Mouse (Mus musculus) lung, embryonic 16.5 days (tissue): Measurements from ENCODE around the gene Eps8l2. TPM values are rescaled to one million over a fixed set of nuclear protein-coding genes. Genes with fewer than 3 reads are reported as not detected.

Experiments used
- ATAC-seq: fragments of 200-750 bp; cut with Nextera tagmentation; 2 replicates; pipeline ENCODE4 v1.8.0; 2017; ENCODE audit warnings: low read depth, mild to moderate bottlenecking, moderate library complexity
- H3K27ac ChIP-seq: fragments of 300-500 bp; sonication (generic); 2 replicates; pipeline ENCODE4 v1.5.1; 2014; ENCODE audit warnings: mild to moderate bottlenecking, control low read depth, low read length
- H3K27me3 ChIP-seq: fragments of 300-500 bp; sonication (generic); 2 replicates; pipeline ENCODE4 v1.6.1; 2014; ENCODE audit warnings: low read depth, low read length, mixed read lengths; ENCODE audit not compliant: control insufficient read depth, insufficient read depth
- H3K36me3 ChIP-seq: fragments of 300-500 bp; sonication (generic); 2 replicates; pipeline ENCODE4 v1.6.1; 2014; ENCODE audit warnings: low read length; ENCODE audit not compliant: control insufficient read depth, insufficient read depth
- H3K4me1 ChIP-seq: fragments of 300-500 bp; sonication (generic); replicated peaks from 2 replicates; pipeline ENCODE4 v1.6.1; 2014; ENCODE audit warnings: low read length, mixed read lengths; ENCODE audit not compliant: control insufficient read depth, insufficient read depth
- H3K4me2 ChIP-seq: fragments of 300-500 bp; sonication (generic); 2 replicates; pipeline ENCODE4 v1.6.1; 2014; ENCODE audit warnings: low read depth, low read length, control low read depth
- H3K4me3 ChIP-seq: fragments of 300-500 bp; sonication (generic); 2 replicates; pipeline ENCODE4 v1.5.1; 2014; ENCODE audit warnings: mild to moderate bottlenecking, low read length, control low read depth
- H3K9ac ChIP-seq: fragments of 300-500 bp; sonication (generic); 2 replicates; pipeline ENCODE4 v1.6.1; 2014; ENCODE audit warnings: low read length, control low read depth
- H3K9me3 ChIP-seq: fragments of 300-500 bp; sonication (generic); 2 replicates; pipeline ENCODE4 v1.6.1; 2016; ENCODE audit warnings: low read length; ENCODE audit not compliant: control insufficient read depth
- WGBS: fragments of 180-500 bp; shearing (Covaris S2); extraction: QIAGEN DNeasy Blood & Tissue Kit; methylation state at CpG from one replicate; pipeline ENCODE4 v1.1.7; 2014; 5-methylcytosine and 5-hydroxymethylcytosine counted together
- polyA plus RNA-seq: library from polyadenylated mRNA; unstranded; fragments of >200 nt; fragmentation: Nextera tagmentation; extraction: Ambion mirVana; gene quantifications from 2 replicates; pipeline ENCODE4 v1.2.1, GENCODE M21; 2015

Gene Eps8l2
- polyA plus RNA-seq, 1 experiment from 2014 or later: 37.4 TPM

DNA sequence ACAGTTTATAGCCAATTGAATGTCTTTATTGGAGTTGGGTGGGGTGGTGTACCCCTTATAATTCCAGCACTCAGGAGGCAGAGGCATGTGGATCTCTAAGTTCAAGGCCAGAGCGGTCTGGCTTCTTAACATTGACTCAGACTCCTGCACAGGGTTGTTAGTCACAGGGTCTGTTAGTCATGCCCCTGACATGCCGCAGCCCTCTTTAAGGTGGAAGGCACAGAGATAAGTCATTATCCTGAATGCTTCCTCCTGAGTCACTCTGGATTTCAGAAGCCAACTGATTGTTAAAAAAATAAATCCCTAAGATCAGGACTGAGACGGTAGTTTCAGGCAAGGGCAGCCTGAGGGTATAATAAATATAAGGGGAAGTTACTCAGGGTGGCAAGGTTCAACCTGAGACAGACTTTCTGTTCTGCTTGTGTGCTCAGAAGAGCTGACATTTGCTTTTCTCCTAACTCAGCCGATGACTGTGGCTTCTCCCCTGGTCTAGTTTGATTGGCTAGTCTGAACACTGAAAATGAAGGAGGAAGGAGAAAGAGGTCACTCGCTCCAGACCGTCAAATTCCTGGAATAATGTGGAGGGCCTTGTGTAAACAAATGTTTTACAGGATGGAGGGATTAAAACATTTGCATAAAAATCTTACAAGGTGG, 33.4 kb downstream of the Eps8l2 start:
- no peak overlapping the region for H3K4me3 ChIP-seq
- H3K27ac ChIP-seq: no peak overlapping the region
- no peaks in the 10 kb centered on the region for H3K4me1 ChIP-seq
- no peaks in the 10 kb centered on the region for H3K27me3 ChIP-seq
- no peak for ATAC-seq
- no peaks in the 10 kb centered on the region for H3K36me3 ChIP-seq
- H3K9me3 ChIP-seq: no peaks in the 10 kb centered on the region
- no peak overlapping the region for H3K4me2 ChIP-seq
- 31% methylated on average over 6 of the region's 6 CpGs for WGBS
- H3K9ac ChIP-seq: no peak overlapping the region

DNA sequence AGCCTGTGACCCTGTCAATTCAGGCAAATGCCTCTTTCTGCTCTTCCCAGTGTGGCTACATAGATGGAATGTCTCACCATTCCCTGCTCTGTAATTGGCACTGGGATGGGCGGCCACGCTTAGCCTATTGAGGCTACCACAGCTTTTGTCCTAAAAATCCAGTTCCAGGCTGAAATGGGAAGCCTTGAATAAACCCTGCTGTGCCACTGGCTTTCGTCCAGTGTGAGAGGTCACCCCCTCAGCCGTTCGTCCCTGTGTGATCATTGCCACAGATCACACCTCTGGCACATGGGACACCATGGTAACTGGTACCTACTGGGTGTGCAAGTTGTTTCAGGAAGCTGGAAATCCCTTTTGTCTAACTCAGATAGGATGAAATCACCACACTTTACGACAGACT, 34.9 kb downstream of the Eps8l2 start:
- Histone ChIP-seq H3K27me3 (no peaks in the 10 kb centered on the region), H3K9me3 (no peaks in the 10 kb centered on the region), H3K27ac (no peak overlapping the region), H3K9ac (no peak overlapping the region), H3K36me3 (no peaks in the 10 kb centered on the region), H3K4me2 (no peak overlapping the region), H3K4me3 (no peak overlapping the region), H3K4me1 (no peaks in the 10 kb centered on the region)
- ATAC-seq: no peak
- WGBS: 75% methylated on average over 6 of the region's 6 CpGs

DNA sequence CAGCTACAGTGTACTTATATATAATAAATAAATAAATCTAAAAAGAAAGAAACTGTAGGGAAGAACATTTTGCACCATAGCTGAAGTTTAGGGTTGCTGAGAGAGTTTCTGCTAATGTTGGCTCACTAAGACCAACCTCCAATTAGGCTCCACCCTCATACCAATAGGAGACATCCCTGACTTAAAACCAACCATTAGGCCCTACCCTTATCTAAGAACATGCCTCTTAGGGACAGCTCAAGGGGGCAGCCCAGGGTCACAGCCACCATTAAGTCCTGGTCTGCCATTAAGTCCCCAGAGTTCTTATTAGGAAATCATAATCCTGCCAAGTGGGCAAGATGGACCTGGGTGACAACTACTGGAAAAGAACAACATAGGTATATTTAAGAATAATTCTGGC, 35.7 kb downstream of the Eps8l2 start:
- Histone ChIP-seq H3K4me3 (no peak overlapping the region), H3K27me3 (no peaks in the 10 kb centered on the region), H3K9me3 (no peaks in the 10 kb centered on the region), H3K27ac (no peak overlapping the region), H3K36me3 (no peaks in the 10 kb centered on the region), H3K4me1 (no peaks in the 10 kb centered on the region), H3K4me2 (no peak overlapping the region), H3K9ac (no peak overlapping the region)
- no peak for ATAC-seq

DNA sequence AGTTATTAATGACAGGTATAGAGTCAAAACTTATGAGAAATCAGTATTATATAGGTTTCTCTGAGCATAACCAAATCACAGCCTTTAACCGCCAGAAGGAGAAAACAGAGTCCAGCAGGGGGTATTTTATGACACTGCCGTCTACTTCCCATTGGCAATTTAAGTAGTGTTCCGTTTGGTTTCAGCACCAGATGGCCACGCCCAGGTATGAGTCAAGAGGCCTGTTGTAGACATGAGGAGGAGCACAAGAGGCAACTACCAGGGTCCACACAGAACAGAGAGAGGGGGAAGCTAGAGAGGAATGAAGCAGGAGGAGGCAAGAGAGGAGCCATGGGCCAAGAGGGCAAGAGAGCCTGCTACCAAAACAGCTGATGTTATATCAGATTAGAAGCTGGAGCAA, 40.9 kb downstream of the Eps8l2 start:
- Histone ChIP-seq H3K9ac (no peak overlapping the region), H3K36me3 (no peaks in the 10 kb centered on the region), H3K4me1 (no peaks in the 10 kb centered on the region), H3K4me2 (no peak overlapping the region), H3K9me3 (no peaks in the 10 kb centered on the region), H3K4me3 (no peak overlapping the region), H3K27me3 (no peaks in the 10 kb centered on the region; the same call in 1 of the 2 replicates), H3K27ac (no peak overlapping the region)
- 54% methylated on average over 4 of the region's 4 CpGs for WGBS
- ATAC-seq: no peak

DNA sequence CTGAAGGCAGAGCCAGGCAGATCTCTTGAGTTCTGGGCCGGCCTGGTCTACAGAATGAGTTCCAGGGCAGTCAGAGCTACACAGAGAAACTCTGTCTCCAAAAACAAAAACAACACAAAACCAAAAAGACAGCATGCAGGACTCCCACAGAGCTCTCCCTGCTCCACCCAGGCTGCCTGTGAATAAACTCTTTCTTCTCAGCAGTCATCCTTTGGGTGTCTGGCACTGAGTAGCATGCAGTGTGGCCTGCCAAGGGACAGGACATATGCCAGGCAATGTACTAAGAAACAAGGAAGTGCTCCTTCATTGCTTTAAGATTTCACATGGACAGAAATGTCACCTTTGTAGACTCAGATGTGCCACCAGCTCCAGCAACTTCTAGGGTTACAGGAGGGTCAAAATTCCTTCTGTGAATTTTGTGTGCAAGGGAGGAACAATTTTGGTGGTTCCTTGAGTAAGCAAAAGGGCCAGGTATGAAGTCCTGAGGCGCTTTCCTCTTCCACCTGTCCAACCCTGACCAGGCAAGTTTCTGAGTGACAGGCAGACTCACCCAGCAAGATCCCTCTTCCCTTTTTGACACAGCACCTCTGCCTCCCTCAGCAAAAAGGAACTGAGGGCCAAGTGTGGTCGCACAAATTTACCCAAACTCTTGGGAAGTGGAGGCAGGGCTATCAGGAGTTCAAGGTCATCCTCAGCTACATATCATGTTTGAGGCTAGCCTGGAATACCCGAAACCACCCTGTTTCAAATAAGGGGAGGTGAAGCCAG, 42.6 kb downstream of the Eps8l2 start:
- no peaks in the 10 kb centered on the region for H3K36me3 ChIP-seq
- no peak overlapping the region for H3K4me2 ChIP-seq
- H3K9me3 ChIP-seq: no peaks in the 10 kb centered on the region
- WGBS: 69% methylated on average over 4 of the region's 4 CpGs
- no peaks in the 10 kb centered on the region for H3K4me1 ChIP-seq
- no peak overlapping the region for H3K4me3 ChIP-seq
- no peaks in the 10 kb centered on the region; the same call in 1 of the 2 replicates for H3K27me3 ChIP-seq
- H3K9ac ChIP-seq: no peak overlapping the region
- no peak overlapping the region for H3K27ac ChIP-seq
- no peak for ATAC-seq

DNA sequence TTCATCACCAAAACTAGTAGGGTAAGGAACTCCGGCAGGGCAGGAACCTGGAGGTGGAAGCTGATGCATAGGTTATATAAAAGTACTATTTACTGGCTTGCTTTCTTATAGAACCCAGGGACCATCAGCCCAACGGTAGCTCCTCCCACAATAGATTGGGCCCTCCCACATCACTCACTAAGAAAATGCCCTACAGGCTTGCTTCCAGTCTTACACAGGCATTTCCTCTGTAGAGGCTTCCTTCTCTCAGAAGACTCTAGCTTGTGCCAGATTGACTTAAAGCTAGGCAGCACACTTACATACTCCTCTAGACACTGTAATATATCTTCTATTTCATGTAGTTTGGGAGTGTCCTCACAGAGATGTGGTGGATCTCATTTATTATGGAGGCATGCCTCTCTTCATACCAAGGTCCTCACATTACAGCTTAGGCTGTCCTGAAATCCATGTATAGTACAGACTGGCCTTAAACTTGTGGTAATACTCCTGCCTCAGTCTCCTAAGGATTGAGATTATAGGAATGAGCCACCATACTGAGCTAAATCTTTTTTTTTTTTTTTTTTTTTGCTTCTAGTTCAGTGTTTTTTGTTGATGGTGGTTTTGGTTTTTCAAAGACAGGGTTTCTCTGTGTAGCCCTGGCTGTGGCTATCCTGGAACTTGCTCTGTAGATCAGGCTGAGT, 49.3 kb downstream of the Eps8l2 start:
- Histone ChIP-seq H3K9ac (no peak overlapping the region), H3K27me3 (no peaks in the 10 kb centered on the region; the same call in none of the 2 replicates), H3K27ac (no peak overlapping the region), H3K4me2 (no peak overlapping the region), H3K36me3 (no peaks in the 10 kb centered on the region), H3K4me1 (peaks cover 9% of the 10 kb centered on the region), H3K9me3 (no peaks in the 10 kb centered on the region), H3K4me3 (no peak overlapping the region)
- no peak for ATAC-seq
- 52% methylated on average over 2 of the region's 2 CpGs for WGBS

DNA sequence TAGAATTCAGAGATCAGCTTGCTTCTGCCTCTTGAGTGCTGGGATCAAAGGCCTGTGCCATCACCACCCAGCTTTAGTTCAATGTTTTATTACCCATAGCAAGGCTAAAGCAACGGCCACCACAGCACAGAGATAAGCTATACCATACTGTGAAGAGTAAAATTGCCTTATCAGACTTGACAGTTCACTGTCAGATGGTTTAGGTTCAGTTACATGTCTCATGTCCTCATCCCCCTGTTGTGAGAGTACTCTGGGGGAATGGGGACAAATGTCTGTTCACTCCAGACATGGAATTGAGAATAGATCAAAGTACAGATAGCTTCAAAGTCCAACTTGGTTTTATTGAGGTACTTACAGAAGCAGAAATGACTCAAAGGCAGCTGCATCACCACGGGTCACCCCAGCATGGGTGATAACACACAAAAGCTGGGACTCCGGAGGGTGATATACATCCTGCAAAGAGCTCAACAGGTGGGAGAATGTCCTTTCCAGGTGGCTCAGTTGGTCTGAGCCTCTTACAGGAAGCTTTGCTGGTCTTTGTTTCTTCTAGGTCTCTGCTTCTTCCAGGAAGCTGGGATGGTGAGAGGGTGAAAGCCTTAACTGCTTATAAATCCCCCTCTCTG, 49.9 kb downstream of the Eps8l2 start:
- 49% methylated on average over 3 of the region's 3 CpGs for WGBS
- Histone ChIP-seq H3K9me3 (no peaks in the 10 kb centered on the region), H3K4me3 (no peak overlapping the region), H3K4me2 (no peak overlapping the region), H3K9ac (no peak overlapping the region), H3K4me1 (peaks cover 12% of the 10 kb centered on the region), H3K27me3 (no peaks in the 10 kb centered on the region; the same call in none of the 2 replicates), H3K27ac (no peak overlapping the region), H3K36me3 (no peaks in the 10 kb centered on the region)
- no peak for ATAC-seq

DNA sequence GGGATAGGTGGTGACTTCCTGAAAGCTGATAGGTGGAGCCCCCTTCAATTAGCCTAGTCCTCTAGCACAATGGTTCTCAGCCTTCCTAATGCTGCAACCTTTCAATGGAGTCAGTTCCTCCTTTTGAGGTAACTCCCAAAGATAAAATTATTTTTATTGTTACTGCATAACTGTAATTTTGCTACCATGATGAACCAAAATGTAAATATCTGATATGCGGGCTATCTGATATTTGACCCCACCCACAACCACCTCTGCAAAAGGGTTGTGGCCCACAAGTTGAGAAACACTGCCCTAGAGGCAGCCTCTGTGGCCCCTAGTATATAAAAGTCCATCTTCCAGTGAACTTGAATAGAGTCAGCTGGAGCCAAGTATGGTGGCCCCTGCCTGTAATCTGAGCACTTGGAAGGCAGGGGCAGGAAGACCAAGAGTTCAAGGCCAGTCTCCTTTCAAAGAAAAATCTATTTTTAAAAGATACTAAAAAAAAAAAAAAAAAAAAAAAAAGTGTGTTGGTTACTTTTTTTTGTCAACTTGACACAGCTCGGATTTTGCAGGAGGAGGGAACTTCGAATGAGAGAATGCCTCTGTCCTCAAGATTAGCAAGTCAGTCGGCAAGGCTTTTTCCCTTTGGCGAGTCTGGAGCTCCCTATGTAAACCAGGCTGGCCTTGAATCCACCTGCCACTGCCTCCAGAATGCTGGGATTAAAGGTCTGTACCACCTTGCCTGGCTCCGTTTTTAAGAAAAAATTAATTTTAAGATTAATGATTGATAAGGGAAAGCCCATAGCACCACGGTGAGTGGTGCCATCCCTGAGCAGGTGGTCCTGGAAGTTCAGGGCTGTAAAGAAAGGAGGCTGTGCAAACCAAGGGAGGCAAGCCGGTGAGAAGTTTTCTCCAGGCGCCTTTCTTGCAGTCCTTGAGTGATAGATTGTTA, 51.9 kb downstream of the Eps8l2 start:
- Histone ChIP-seq H3K27ac (no peak overlapping the region), H3K4me1 (peaks cover 12% of the 10 kb centered on the region), H3K27me3 (no peaks in the 10 kb centered on the region; the same call in 1 of the 2 replicates), H3K4me2 (no peak overlapping the region), H3K36me3 (no peaks in the 10 kb centered on the region), H3K9me3 (no peaks in the 10 kb centered on the region), H3K9ac (no peak overlapping the region), H3K4me3 (no peak overlapping the region)
- 52% methylated on average over 9 of the region's 9 CpGs for WGBS
- ATAC-seq: no peak
